Mouse (Mus musculus) liver, embryonic 13.5 days (tissue): ENCODE measurements around the gene P3h2. TPM values are rescaled to one million over a fixed set of nuclear protein-coding genes. Genes with fewer than 3 reads are reported as not detected.

Experiments used
- ATAC-seq: fragments of 200-750 bp; cut with Nextera tagmentation; 2 replicates; pipeline ENCODE4 v1.8.0; 2017; ENCODE audit warnings: low read depth, mild to moderate bottlenecking, moderate number of reproducible peaks, moderate library complexity
- DNase-seq: peaks from one replicate; pipeline ENCODE4 v3.0.0; 2022
- H3K27ac ChIP-seq: fragments of 300-500 bp; sonication (generic); 2 replicates; pipeline ENCODE4 v1.5.1; 2015; ENCODE audit warnings: moderate library complexity, mild to moderate bottlenecking, inconsistent platforms
- H3K27me3 ChIP-seq: fragments of 300-500 bp; sonication (generic); 2 replicates; pipeline ENCODE4 v1.6.1; 2015; ENCODE audit warnings: mild to moderate bottlenecking, inconsistent platforms
- H3K36me3 ChIP-seq: fragments of 300-500 bp; sonication (generic); 2 replicates; pipeline ENCODE4 v1.6.1; 2015; ENCODE audit warnings: mild to moderate bottlenecking, inconsistent platforms
- H3K4me1 ChIP-seq: fragments of 300-500 bp; sonication (generic); replicated peaks from 2 replicates; pipeline ENCODE4 v1.6.1; 2015; ENCODE audit warnings: inconsistent platforms
- H3K4me2 ChIP-seq: fragments of 300-500 bp; sonication (generic); 2 replicates; pipeline ENCODE4 v1.6.1; 2015; ENCODE audit warnings: inconsistent platforms, mild to moderate bottlenecking, moderate library complexity
- H3K4me3 ChIP-seq: fragments of 300-500 bp; sonication (generic); replicated peaks from 2 replicates; pipeline ENCODE4 v1.5.1; 2015; ENCODE audit warnings: mild to moderate bottlenecking, inconsistent platforms
- H3K9ac ChIP-seq: fragments of 300-500 bp; sonication (generic); 2 replicates; pipeline ENCODE4 v1.6.1; 2015; ENCODE audit warnings: mild to moderate bottlenecking, inconsistent platforms
- H3K9me3 ChIP-seq: fragments of 300-500 bp; sonication (generic); replicated peaks from 2 replicates; pipeline ENCODE4 v1.6.1; 2016; ENCODE audit warnings: inconsistent platforms
- WGBS: fragments of 180-500 bp; shearing (Covaris S2); methylation state at CpG from one replicate; pipeline ENCODE4 v1.1.7; 2015; ENCODE audit not compliant: insufficient replicate concordance; 5-methylcytosine and 5-hydroxymethylcytosine counted together
- polyA plus RNA-seq: library from polyadenylated mRNA; unstranded; fragments of >200 nt; fragmentation: Nextera tagmentation; extraction: Ambion mirVana; gene quantifications from 2 replicates; pipeline ENCODE4 v1.2.1, GENCODE M21; 2015

P3h2 gene
- polyA plus RNA-seq, 1 experiment from 2014 or later = 0.68 TPM

- ATAC-seq = no peak
- 75% methylated on average over 2 of the region's 2 CpGs for WGBS
- H3K4me3 ChIP-seq = no peak overlapping the region
- H3K4me1 ChIP-seq = no peaks in the 10 kb centered on the region
- no peak overlapping the region for H3K27ac ChIP-seq
- no peaks in the 10 kb centered on the region for H3K27me3 ChIP-seq
- no peak overlapping the region for H3K4me2 ChIP-seq
- no peaks in the 10 kb centered on the region for H3K9me3 ChIP-seq
- no peak overlapping the region for H3K9ac ChIP-seq
- no peaks in the 10 kb centered on the region for H3K36me3 ChIP-seq
- DNase-seq = no peak
Observed at GRCm38 (mm10) chr16:25977210-25977609, 128.4 kb downstream of the P3h2 start.

GRCm38 (mm10) chr16:25971285-25971684 lies 134.3 kb downstream of the P3h2 start:
- no peak overlapping the region for H3K4me2 ChIP-seq
- no peaks in the 10 kb centered on the region for H3K36me3 ChIP-seq
- no peaks in the 10 kb centered on the region for H3K27me3 ChIP-seq
- H3K4me1 ChIP-seq = no peaks in the 10 kb centered on the region
- no peak overlapping the region for H3K27ac ChIP-seq
- no peaks in the 10 kb centered on the region for H3K9me3 ChIP-seq
- H3K4me3 ChIP-seq = no peak overlapping the region
- no peak for DNase-seq
- WGBS = 62% methylated on average over 7 of the region's 7 CpGs
- ATAC-seq = no peak
- no peak overlapping the region for H3K9ac ChIP-seq

GRCm38 (mm10) chr16:25970720-25971119 lies 134.9 kb downstream of the P3h2 start:
- DNase-seq (no peak), ATAC-seq (no peak)
- Histone ChIP-seq H3K9me3 (no peaks in the 10 kb centered on the region), H3K4me2 (no peak overlapping the region), H3K4me1 (no peaks in the 10 kb centered on the region), H3K9ac (no peak overlapping the region), H3K27ac (no peak overlapping the region), H3K27me3 (no peaks in the 10 kb centered on the region), H3K36me3 (no peaks in the 10 kb centered on the region), H3K4me3 (no peak overlapping the region)
- WGBS = 74% methylated on average over 5 of the region's 5 CpGs

GRCm38 (mm10) chr16:25970193-25970592 lies 135.4 kb downstream of the P3h2 start:
- Histone ChIP-seq H3K36me3 (no peaks in the 10 kb centered on the region), H3K9ac (no peak overlapping the region), H3K27me3 (no peaks in the 10 kb centered on the region), H3K9me3 (no peaks in the 10 kb centered on the region), H3K4me2 (no peak overlapping the region), H3K27ac (no peak overlapping the region), H3K4me3 (no peak overlapping the region), H3K4me1 (no peaks in the 10 kb centered on the region)
- DNase-seq (no peak), ATAC-seq (no peak)
- 69% methylated on average over 6 of the region's 6 CpGs for WGBS

GRCm38 (mm10) chr16:25967297-25967696 lies 138.3 kb downstream of the P3h2 start:
- DNase-seq = peak; percentile 3
- H3K9me3 ChIP-seq = no peaks in the 10 kb centered on the region
- no peak overlapping the region for H3K4me2 ChIP-seq
- no peaks in the 10 kb centered on the region for H3K36me3 ChIP-seq
- H3K4me3 ChIP-seq = no peak overlapping the region
- no peak for ATAC-seq
- H3K27me3 ChIP-seq = no peaks in the 10 kb centered on the region
- no peak overlapping the region for H3K27ac ChIP-seq
- 21% methylated on average over 3 of the region's 3 CpGs for WGBS
- H3K4me1 ChIP-seq = no peaks in the 10 kb centered on the region
- no peak overlapping the region for H3K9ac ChIP-seq

- ATAC-seq (no peak), DNase-seq (no peak)
- Histone ChIP-seq H3K4me1 (no peaks in the 10 kb centered on the region), H3K27ac (no peak overlapping the region), H3K36me3 (no peaks in the 10 kb centered on the region), H3K4me3 (no peak overlapping the region), H3K4me2 (no peak overlapping the region), H3K9ac (no peak overlapping the region), H3K27me3 (no peaks in the 10 kb centered on the region), H3K9me3 (no peaks in the 10 kb centered on the region)
- 20% methylated on average over 3 of the region's 3 CpGs for WGBS
Observed at GRCm38 (mm10) chr16:25963856-25964255, 141.7 kb downstream of the P3h2 start.

- Histone ChIP-seq H3K27ac (no peak overlapping the region), H3K4me1 (no peaks in the 10 kb centered on the region), H3K36me3 (no peaks in the 10 kb centered on the region), H3K9me3 (no peaks in the 10 kb centered on the region), H3K27me3 (no peaks in the 10 kb centered on the region), H3K4me2 (no peak overlapping the region), H3K9ac (no peak overlapping the region), H3K4me3 (no peak overlapping the region)
- DNase-seq = no peak
- ATAC-seq = no peak
- WGBS = 76% methylated on average over 7 of the region's 7 CpGs
Observed at GRCm38 (mm10) chr16:25960345-25960744, 145.2 kb downstream of the P3h2 start.

- Histone ChIP-seq H3K27ac (no peak overlapping the region), H3K36me3 (no peaks in the 10 kb centered on the region), H3K4me1 (no peaks in the 10 kb centered on the region), H3K4me2 (no peak overlapping the region), H3K4me3 (no peak overlapping the region), H3K9ac (no peak overlapping the region), H3K27me3 (no peaks in the 10 kb centered on the region), H3K9me3 (no peaks in the 10 kb centered on the region)
- DNase-seq = no peak
- ATAC-seq = no peak
- WGBS = 72% methylated on average over 5 of the region's 5 CpGs
Observed at GRCm38 (mm10) chr16:25959929-25960328, 145.7 kb downstream of the P3h2 start.

- H3K36me3 ChIP-seq = no peaks in the 10 kb centered on the region
- 34% methylated on average over 7 of the region's 7 CpGs for WGBS
- H3K27me3 ChIP-seq = no peaks in the 10 kb centered on the region
- H3K9me3 ChIP-seq = no peaks in the 10 kb centered on the region
- DNase-seq = no peak
- H3K4me1 ChIP-seq = no peaks in the 10 kb centered on the region
- H3K4me3 ChIP-seq = no peak overlapping the region
- no peak for ATAC-seq
- no peak overlapping the region for H3K27ac ChIP-seq
- no peak overlapping the region for H3K9ac ChIP-seq
- no peak overlapping the region for H3K4me2 ChIP-seq
Observed at GRCm38 (mm10) chr16:25958650-25959238, 146.8 kb downstream of the P3h2 start.

GRCm38 (mm10) chr16:25958213-25958612 lies 147.4 kb downstream of the P3h2 start:
- no peaks in the 10 kb centered on the region for H3K36me3 ChIP-seq
- WGBS = 85% methylated on average over 10 of the region's 10 CpGs
- H3K9ac ChIP-seq = no peak overlapping the region
- H3K4me2 ChIP-seq = no peak overlapping the region
- no peaks in the 10 kb centered on the region for H3K27me3 ChIP-seq
- H3K4me3 ChIP-seq = no peak overlapping the region
- no peak overlapping the region for H3K27ac ChIP-seq
- no peak for ATAC-seq
- no peaks in the 10 kb centered on the region for H3K9me3 ChIP-seq
- no peak for DNase-seq
- no peaks in the 10 kb centered on the region for H3K4me1 ChIP-seq

GRCm38 (mm10) chr16:25956831-25957230 lies 148.8 kb downstream of the P3h2 start:
- H3K27me3 ChIP-seq = no peaks in the 10 kb centered on the region
- no peak overlapping the region for H3K4me3 ChIP-seq
- H3K4me1 ChIP-seq = no peaks in the 10 kb centered on the region
- no peak overlapping the region for H3K27ac ChIP-seq
- 72% methylated on average over 6 of the region's 6 CpGs for WGBS
- no peak for DNase-seq
- no peak for ATAC-seq
- no peak overlapping the region for H3K4me2 ChIP-seq
- H3K9ac ChIP-seq = no peak overlapping the region
- H3K36me3 ChIP-seq = no peaks in the 10 kb centered on the region
- H3K9me3 ChIP-seq = no peaks in the 10 kb centered on the region

- Histone ChIP-seq H3K36me3 (no peaks in the 10 kb centered on the region), H3K9ac (no peak overlapping the region), H3K4me2 (no peak overlapping the region), H3K27me3 (no peaks in the 10 kb centered on the region), H3K9me3 (no peaks in the 10 kb centered on the region), H3K4me1 (no peaks in the 10 kb centered on the region), H3K27ac (no peak overlapping the region), H3K4me3 (no peak overlapping the region)
- DNase-seq = no peak
- no peak for ATAC-seq
- WGBS = 75% methylated on average over 3 of the region's 3 CpGs
Observed at GRCm38 (mm10) chr16:25954614-25955013, 151.0 kb downstream of the P3h2 start.
